Mouse (Mus musculus): ENCODE data around the gene Rnaseh2a. TPM values are rescaled to one million over a fixed set of nuclear protein-coding genes. Genes with fewer than 3 reads are reported as not detected.
A peak's percentile ranks its signal among the peaks of the same experiment; 100 is the strongest.

Rnaseh2a gene
- polyA plus RNA-seq, 1 experiment from 2014 or later: 173 TPM

- peaks cover 50% of the 10 kb centered on the region for H3K36me3 ChIP-seq (replicated peaks)
- H3K4me3 ChIP-seq: peak overlapping the region; percentile 87
- H3K4me1 ChIP-seq: peaks cover 58% of the 10 kb centered on the region
- H3K27me3 ChIP-seq (ENCODE audit: poor library complexity, severe bottlenecking): no peaks in the 10 kb centered on the region
- H3K9me3 ChIP-seq: no peaks in the 10 kb centered on the region
- DNase-seq (ENCODE audit: extremely low spot score, low spot score): no peak
- peak overlapping the region; percentile 98 for H3K27ac ChIP-seq
- WGBS: 72% methylated on average over 5 of the region's 5 CpGs
These were observed 1.3 kb upstream of the Rnaseh2a start for GRCm38 (mm10) chr8:84970913-84971312.

DNA sequence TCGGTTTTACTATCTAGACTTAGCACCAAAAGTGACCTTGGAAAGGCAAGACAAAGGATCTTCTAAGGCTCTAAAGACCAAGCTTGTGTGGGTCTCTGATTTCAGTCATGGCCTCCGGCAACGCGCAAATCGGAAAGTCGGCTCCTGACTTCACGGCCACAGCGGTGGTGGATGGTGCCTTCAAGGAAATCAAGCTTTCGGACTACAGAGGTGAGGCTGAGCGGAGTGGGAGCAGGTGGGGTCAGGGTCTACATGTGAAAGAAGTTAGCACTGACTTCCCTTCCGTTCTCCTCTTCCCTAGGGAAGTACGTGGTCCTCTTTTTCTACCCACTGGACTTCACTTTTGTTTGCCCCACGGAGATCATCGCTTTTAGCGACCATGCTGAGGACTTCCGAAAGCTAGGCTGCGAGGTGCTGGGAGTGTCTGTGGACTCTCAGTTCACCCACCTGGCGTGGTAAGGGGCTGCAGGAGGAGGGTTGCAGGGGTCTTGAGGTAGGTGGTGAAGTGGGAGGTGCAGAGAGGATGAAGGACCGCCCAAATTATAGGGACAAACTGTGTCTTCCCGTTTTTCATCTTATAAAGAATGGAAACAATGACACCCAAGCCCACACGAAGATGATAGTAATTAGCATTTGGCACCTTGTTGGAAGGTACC lies 696 bp upstream of the Rnaseh2a start:
- peak overlapping the region; percentile 87 for H3K4me3 ChIP-seq
- H3K27me3 ChIP-seq (ENCODE audit: poor library complexity, severe bottlenecking): no peaks in the 10 kb centered on the region
- H3K4me1 ChIP-seq: peaks cover 56% of the 10 kb centered on the region
- no peaks in the 10 kb centered on the region for H3K9me3 ChIP-seq
- 14% methylated on average over 21 of the region's 21 CpGs for WGBS
- no peak for DNase-seq (ENCODE audit: extremely low spot score, low spot score)
- H3K36me3 ChIP-seq (replicated peaks): peaks cover 50% of the 10 kb centered on the region
- H3K27ac ChIP-seq: peak overlapping the region; percentile 98

- Histone ChIP-seq H3K27ac (peak overlapping the region; percentile 98), H3K4me3 (peak overlapping the region; percentile 87), H3K36me3 (replicated peaks) (peaks cover 42% of the 10 kb centered on the region), H3K9me3 (no peaks in the 10 kb centered on the region), H3K4me1 (peaks cover 60% of the 10 kb centered on the region), H3K27me3 (ENCODE audit: poor library complexity, severe bottlenecking) (no peaks in the 10 kb centered on the region)
- WGBS: 38% methylated on average over 2 of the region's 2 CpGs
- no peak for DNase-seq (ENCODE audit: extremely low spot score, low spot score)
These were observed 917 bp downstream of the Rnaseh2a start for GRCm38 (mm10) chr8:84968650-84969049.

DNA sequence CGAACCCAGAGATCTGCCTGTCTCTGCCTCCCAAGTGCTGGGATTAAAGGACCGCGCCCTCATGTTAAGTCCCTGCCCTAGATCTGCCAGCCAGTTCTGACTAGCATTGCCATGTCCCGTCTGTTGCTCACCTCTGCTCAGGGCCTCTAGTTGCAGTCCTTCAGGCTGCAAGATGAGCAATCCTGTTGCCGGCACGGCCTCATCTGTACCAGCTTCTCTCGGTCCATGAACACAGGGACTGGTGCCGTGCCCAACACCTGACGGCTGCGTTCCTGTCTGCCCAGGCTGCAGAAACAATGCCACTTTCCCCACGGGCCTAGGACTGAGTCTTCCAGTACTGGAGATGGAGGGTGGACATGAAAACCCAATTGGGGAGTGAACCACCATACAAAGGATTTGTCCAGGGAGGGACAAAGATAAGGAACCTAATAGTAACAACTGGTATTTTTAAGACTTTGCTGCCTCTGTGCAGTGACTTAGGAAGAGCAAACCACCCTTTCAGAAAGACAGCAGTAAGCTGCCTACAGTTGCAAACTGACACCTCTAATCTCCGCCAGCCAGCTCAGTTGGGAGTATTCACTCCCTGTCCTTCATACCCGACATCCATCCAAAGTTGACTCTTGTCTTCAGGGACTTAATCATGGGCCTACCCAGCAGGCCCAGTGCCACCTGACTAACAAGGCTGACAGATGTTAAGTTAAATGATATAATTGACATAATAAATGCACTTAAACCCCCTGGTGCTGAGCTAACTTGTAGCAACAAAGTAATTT lies 1.8 kb downstream of the Rnaseh2a start:
- no peaks in the 10 kb centered on the region for H3K27me3 ChIP-seq (ENCODE audit: poor library complexity, severe bottlenecking)
- peaks cover 60% of the 10 kb centered on the region for H3K4me1 ChIP-seq
- 88% methylated on average over 13 of the region's 13 CpGs for WGBS
- peak overlapping the region; percentile 87; the same call in 1 of the 2 replicates for H3K4me3 ChIP-seq
- H3K9me3 ChIP-seq: no peaks in the 10 kb centered on the region
- H3K27ac ChIP-seq: no peak overlapping the region; the same call in 1 of the 2 replicates
- DNase-seq (ENCODE audit: extremely low spot score, low spot score): no peak
- H3K36me3 ChIP-seq (replicated peaks): peaks cover 40% of the 10 kb centered on the region

GRCm38 (mm10) chr8:84966603-84967002 lies 3.0 kb downstream of the Rnaseh2a start:
- H3K4me1 ChIP-seq: peaks cover 56% of the 10 kb centered on the region
- peak overlapping the region; percentile 86 for H3K27ac ChIP-seq
- DNase-seq (ENCODE audit: extremely low spot score, low spot score): no peak
- H3K9me3 ChIP-seq: no peaks in the 10 kb centered on the region
- 52% methylated on average over 3 of the region's 3 CpGs for WGBS
- H3K36me3 ChIP-seq (replicated peaks): peaks cover 40% of the 10 kb centered on the region
- H3K4me3 ChIP-seq: peak overlapping the region; percentile 82
- H3K27me3 ChIP-seq (ENCODE audit: poor library complexity, severe bottlenecking): no peaks in the 10 kb centered on the region

DNA sequence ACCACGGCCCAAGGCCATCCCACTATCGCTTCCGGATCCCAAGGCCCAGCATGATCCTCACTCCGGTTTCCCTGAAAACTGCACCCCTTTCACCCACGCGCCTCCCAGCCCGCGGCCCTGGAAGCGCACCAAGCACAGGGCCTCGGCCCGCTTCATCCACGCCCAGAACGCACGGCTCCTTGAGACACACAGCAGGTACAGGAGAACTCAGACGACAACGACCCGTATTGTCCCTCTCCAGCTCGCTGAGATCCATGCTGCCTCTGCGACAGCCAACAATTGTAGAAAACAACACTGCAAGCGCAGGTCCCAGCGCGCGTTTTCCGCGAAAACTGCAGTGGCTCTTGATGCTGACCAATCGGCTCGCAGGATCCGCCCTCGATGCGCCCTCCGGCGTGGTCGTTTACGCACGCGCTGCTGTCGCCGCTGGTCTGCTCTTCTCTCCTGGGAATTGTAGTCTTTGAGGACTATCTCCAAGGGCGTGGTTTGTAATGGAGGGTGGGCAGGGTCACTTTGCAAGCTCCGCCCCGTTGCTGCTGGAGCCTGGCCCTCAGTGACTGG lies 3.8 kb downstream of the Rnaseh2a start:
- Histone ChIP-seq H3K4me3 (peak overlapping the region; percentile 82), H3K9me3 (no peaks in the 10 kb centered on the region), H3K36me3 (replicated peaks) (peaks cover 40% of the 10 kb centered on the region), H3K4me1 (peaks cover 48% of the 10 kb centered on the region), H3K27me3 (ENCODE audit: poor library complexity, severe bottlenecking) (no peaks in the 10 kb centered on the region), H3K27ac (peak overlapping the region; percentile 86)
- DNase-seq (ENCODE audit: extremely low spot score, low spot score): peak; percentile 97
- under 1% methylated on average over 41 of the region's 41 CpGs for WGBS

DNA sequence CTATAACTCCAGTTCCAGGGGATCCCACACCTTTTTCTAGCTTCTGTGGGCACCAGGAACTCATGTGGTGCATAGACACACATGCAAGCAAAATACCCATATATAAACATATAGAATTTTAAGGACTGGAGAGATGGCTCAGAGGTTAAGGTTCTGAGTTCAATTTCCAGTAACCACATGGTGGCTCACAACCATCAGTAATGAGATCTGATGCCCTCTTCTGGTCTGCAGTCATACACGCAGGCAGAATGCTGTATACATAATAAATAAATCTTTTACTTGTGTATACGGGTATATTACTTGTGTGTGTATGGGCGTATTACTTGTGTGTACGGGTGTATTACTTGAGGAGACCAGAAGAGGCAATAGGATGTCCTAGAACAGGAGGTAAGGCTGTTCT lies 5.6 kb downstream of the Rnaseh2a start:
- no peak for DNase-seq (ENCODE audit: extremely low spot score, low spot score)
- WGBS: 87% methylated on average over 4 of the region's 4 CpGs
- Histone ChIP-seq H3K9me3 (no peaks in the 10 kb centered on the region), H3K36me3 (replicated peaks) (peaks cover 51% of the 10 kb centered on the region), H3K27ac (no peak overlapping the region), H3K27me3 (ENCODE audit: poor library complexity, severe bottlenecking) (no peaks in the 10 kb centered on the region), H3K4me3 (no peak overlapping the region), H3K4me1 (peaks cover 40% of the 10 kb centered on the region)

- DNase-seq (ENCODE audit: extremely low spot score, low spot score): no peak
- 91% methylated on average over 7 of the region's 7 CpGs for WGBS
These were observed 9.8 kb downstream of the Rnaseh2a start for GRCm38 (mm10) chr8:84959811-84960210.

DNA sequence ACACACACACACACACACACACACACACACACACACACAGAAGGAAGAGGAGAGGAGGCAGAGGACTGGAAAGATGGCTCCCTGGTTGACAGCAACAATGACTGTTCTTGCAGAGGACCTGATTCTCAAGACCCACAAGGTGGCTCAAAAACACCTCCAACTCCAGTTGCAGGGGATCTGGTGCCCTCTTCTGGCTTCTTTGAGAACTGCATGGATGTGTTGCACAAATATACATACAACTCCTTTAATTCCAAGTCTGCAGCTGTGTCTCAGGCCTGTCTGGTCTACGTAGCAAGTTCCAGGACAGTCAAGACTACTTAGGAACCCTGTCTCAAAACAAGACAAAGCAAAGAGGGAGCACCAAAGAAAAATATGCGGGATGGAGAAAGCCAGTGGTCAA lies 12.8 kb downstream of the Rnaseh2a start:
- no peak overlapping the region for H3K4me3 ChIP-seq
- H3K4me1 ChIP-seq: peaks cover 10% of the 10 kb centered on the region
- no peak overlapping the region for H3K27ac ChIP-seq
- peaks cover 63% of the 10 kb centered on the region for H3K36me3 ChIP-seq (replicated peaks)
- peaks cover 18% of the 10 kb centered on the region for H3K27me3 ChIP-seq (ENCODE audit: poor library complexity, severe bottlenecking)
- H3K9me3 ChIP-seq: no peaks in the 10 kb centered on the region
- WGBS: 54% methylated on average over 2 of the region's 2 CpGs
- peak; percentile 77 for DNase-seq (ENCODE audit: extremely low spot score, low spot score)

More at GRCm38 (mm10) chr8:84959811-84960210, 9.8 kb downstream of the Rnaseh2a start:
- no peaks in the 10 kb centered on the region for H3K9me3 ChIP-seq
- no peaks in the 10 kb centered on the region for H3K27me3 ChIP-seq (ENCODE audit: poor library complexity, severe bottlenecking)
- peaks cover 87% of the 10 kb centered on the region for H3K36me3 ChIP-seq (replicated peaks)
- no peak overlapping the region for H3K4me3 ChIP-seq
- H3K27ac ChIP-seq: no peak overlapping the region
- H3K4me1 ChIP-seq: peaks cover 2% of the 10 kb centered on the region

GRCm38 (mm10) chr8:84952612-84953255 lies 16.8 kb downstream of the Rnaseh2a start:
- H3K9me3 ChIP-seq: no peaks in the 10 kb centered on the region
- WGBS: 10% methylated on average over 18 of the region's 18 CpGs
- peak overlapping the region; percentile 14; the same call in 1 of the 2 replicates for H3K4me3 ChIP-seq
- no peak overlapping the region for H3K27ac ChIP-seq
- H3K4me1 ChIP-seq: peaks cover 16% of the 10 kb centered on the region
- peaks cover 24% of the 10 kb centered on the region for H3K36me3 ChIP-seq (replicated peaks)
- H3K27me3 ChIP-seq (ENCODE audit: poor library complexity, severe bottlenecking): peaks cover 54% of the 10 kb centered on the region
- DNase-seq (ENCODE audit: extremely low spot score, low spot score): no peak

- no peaks in the 10 kb centered on the region for H3K36me3 ChIP-seq (replicated peaks)
- no peak overlapping the region for H3K4me3 ChIP-seq
- 19% methylated on average over 12 of the region's 12 CpGs for WGBS
- H3K27ac ChIP-seq: no peak overlapping the region
- H3K4me1 ChIP-seq: peaks cover 39% of the 10 kb centered on the region
- H3K27me3 ChIP-seq (ENCODE audit: poor library complexity, severe bottlenecking): peaks cover 84% of the 10 kb centered on the region
- H3K9me3 ChIP-seq: no peaks in the 10 kb centered on the region
- DNase-seq (ENCODE audit: extremely low spot score, low spot score): no peak
These were observed 19.8 kb downstream of the Rnaseh2a start for GRCm38 (mm10) chr8:84949753-84950152.

- Histone ChIP-seq H3K36me3 (replicated peaks) (no peaks in the 10 kb centered on the region), H3K9me3 (no peaks in the 10 kb centered on the region), H3K4me3 (no peak overlapping the region), H3K27ac (no peak overlapping the region), H3K27me3 (ENCODE audit: poor library complexity, severe bottlenecking) (peaks cover 88% of the 10 kb centered on the region), H3K4me1 (peaks cover 39% of the 10 kb centered on the region)
- DNase-seq (ENCODE audit: extremely low spot score, low spot score): no peak
- WGBS: 14% methylated on average over 9 of the region's 9 CpGs
These were observed 22.4 kb downstream of the Rnaseh2a start for GRCm38 (mm10) chr8:84947241-84947545.
